Mouse (Mus musculus) v-Abl transformed pro-B cells (cell line): Measurements from ENCODE around the gene Ppp6r2.

Experiments used
- in situ Hi-C, 2 experiments: fragments of 400-800 bp; cut with MboI; formaldehyde crosslinking; loops; one replicate each; pipeline ENCODE4 v1.15.1; 2025; ENCODE audit not compliant: unreplicated experiment in 2 of 2

Ppp6r2 gene

GRCm38 (mm10) chr15:89239751-89240392, 28.5 kb downstream of the Ppp6r2 start:
- in situ Hi-C loops, result loop anchor here (5.0 to 10.0 kb wide), 2 partner anchors 135 to 137 kb away; partner anchors contain the start of genes Odf3b (in 2 of the 2), Tymp (in 2 of the 2) and Sco2 (in 1 of the 2)

- in situ Hi-C loops, result loop anchor here (5.0 to 10.0 kb wide), 2 partner anchors 134 to 136 kb away; partner anchors contain the start of genes Odf3b (in 2 of the 2), Tymp (in 2 of the 2) and Sco2 (in 1 of the 2)
Measured at GRCm38 (mm10) chr15:89241025-89241424, 29.7 kb downstream of the Ppp6r2 start.

- in situ Hi-C loops, result loop anchor here in 1 of 2 experiments (10.0 kb wide), 1 partner anchor 126 kb away; the partner anchor contains the start of genes Odf3b, Sco2 and Tymp
Measured at GRCm38 (mm10) chr15:89249063-89249462, 37.7 kb downstream of the Ppp6r2 start.

GRCm38 (mm10) chr15:89255330-89255729, 44.0 kb downstream of the Ppp6r2 start:
- in situ Hi-C loops, result no loop called here

- in situ Hi-C loops, result no loop called here
Measured at GRCm38 (mm10) chr15:89258997-89259396, 47.6 kb downstream of the Ppp6r2 start.

- in situ Hi-C loops, result no loop called here
Measured at GRCm38 (mm10) chr15:89264485-89264884, 53.1 kb downstream of the Ppp6r2 start.

- in situ Hi-C loops, result no loop called here
Measured at GRCm38 (mm10) chr15:89275497-89275896, 64.1 kb downstream of the Ppp6r2 start.

GRCm38 (mm10) chr15:89277366-89277765, 66.0 kb downstream of the Ppp6r2 start:
- in situ Hi-C loops, result no loop called here

GRCm38 (mm10) chr15:89282546-89282945, 71.2 kb downstream of the Ppp6r2 start:
- in situ Hi-C loops, result no loop called here

GRCm38 (mm10) chr15:89284094-89284493, 72.7 kb downstream of the Ppp6r2 start:
- in situ Hi-C loops, result no loop called here

GRCm38 (mm10) chr15:89285004-89285403, 73.7 kb downstream of the Ppp6r2 start:
- in situ Hi-C loops, result no loop called here

- in situ Hi-C loops, result no loop called here
Measured at GRCm38 (mm10) chr15:89285478-89285877, 74.1 kb downstream of the Ppp6r2 start.

GRCm38 (mm10) chr15:89286114-89286513, 74.8 kb downstream of the Ppp6r2 start:
- in situ Hi-C loops, result no loop called here

- in situ Hi-C loops, result no loop called here
Measured at GRCm38 (mm10) chr15:89286582-89286981, 75.2 kb downstream of the Ppp6r2 start.

GRCm38 (mm10) chr15:89288227-89288767, 76.9 kb downstream of the Ppp6r2 start:
- in situ Hi-C loops, result no loop called here

- in situ Hi-C loops, result no loop called here
Measured at GRCm38 (mm10) chr15:89289455-89289854, 78.1 kb downstream of the Ppp6r2 start.

GRCm38 (mm10) chr15:89291521-89291920, 80.2 kb downstream of the Ppp6r2 start:
- in situ Hi-C loops, result no loop called here

GRCm38 (mm10) chr15:89292795-89293194, 81.4 kb downstream of the Ppp6r2 start:
- in situ Hi-C loops, result no loop called here

GRCm38 (mm10) chr15:89293778-89294177, 82.4 kb downstream of the Ppp6r2 start:
- in situ Hi-C loops, result no loop called here

GRCm38 (mm10) chr15:89295580-89296165, 84.3 kb downstream of the Ppp6r2 start:
- in situ Hi-C loops, result no loop called here

GRCm38 (mm10) chr15:89296465-89296864, 85.1 kb downstream of the Ppp6r2 start:
- in situ Hi-C loops, result no loop called here

- in situ Hi-C loops, result no loop called here
Measured at GRCm38 (mm10) chr15:89297695-89298094, 86.3 kb downstream of the Ppp6r2 start.
